Mouse (Mus musculus): ENCODE data around the gene Lrfn4. TPM values are rescaled to one million over a fixed set of nuclear protein-coding genes. Genes with fewer than 3 reads are reported as not detected.

Lrfn4 gene
- polyA plus RNA-seq, 1 experiment from 2014 or later = 46.6 TPM

DNA sequence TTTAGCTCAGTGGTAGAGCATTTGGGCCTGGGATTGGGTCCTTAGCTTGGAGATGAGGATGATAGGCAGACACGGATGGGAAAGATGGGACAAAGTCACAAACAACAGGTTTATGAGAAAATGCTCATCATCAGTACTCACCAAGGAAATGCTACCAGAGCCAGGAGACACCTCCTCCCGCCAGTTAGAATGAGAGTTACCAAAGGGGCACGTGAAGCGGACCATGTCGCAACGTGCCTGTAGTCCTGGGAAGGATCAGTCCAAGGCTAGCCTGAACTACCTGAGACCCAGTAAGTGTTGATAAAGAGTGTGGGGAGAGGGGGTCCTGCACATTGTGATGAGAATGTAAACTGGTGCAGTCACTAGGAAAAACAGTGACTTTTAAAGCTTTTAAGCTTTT, 44.7 kb downstream of the Lrfn4 start:
- in situ Hi-C loops (cut with MboI; ENCODE audit: low pct_unique_long_range_greater_than_20kb) = no loop called here
- ChIA-PET POLR2A (no interaction called here), CTCF (interaction anchor here (0.6 to 2.5 kb wide), 4 partner anchors 11 to 73 kb away, joined by 3 to 12 read pairs (median 6); partner anchors contain the start of gene 2010003K11Rik)
- ATAC-seq = no peak
- DNase-seq (ENCODE audit: low read depth, low spot score) = no peak
- no peaks in the 10 kb centered on the region for H3K27me3 ChIP-seq
- TF ChIP-seq CTCF (IDR thresholded peaks at IDR 0.05) = no peak

DNA sequence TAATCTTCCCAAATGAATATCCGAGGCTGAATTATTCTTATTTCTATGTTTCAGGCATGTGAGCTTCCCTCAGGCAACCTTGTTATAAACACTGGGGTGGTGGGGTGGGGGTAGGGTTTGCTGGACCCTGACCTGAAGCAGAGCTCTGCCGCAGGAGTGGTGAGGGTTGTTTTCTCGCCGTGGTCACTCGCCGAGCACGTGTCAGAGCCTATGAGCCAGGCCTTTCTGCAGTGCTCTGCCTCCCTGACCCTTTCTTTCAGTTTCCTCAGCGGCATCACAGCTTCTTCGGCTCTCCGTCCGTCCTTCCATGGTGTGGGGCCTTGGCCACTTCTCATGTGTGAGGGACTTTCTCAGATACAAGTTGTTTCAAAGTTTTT, 45.2 kb downstream of the Lrfn4 start:
- no peak for TF ChIP-seq CTCF (IDR thresholded peaks at IDR 0.05)
- no peak for ATAC-seq
- ChIA-PET POLR2A (no interaction called here), CTCF (interaction anchor here (2.5 kb wide), 1 partner anchor 12 kb away, joined by 12 read pairs; no protein-coding TSS in a partner anchor)
- no peaks in the 10 kb centered on the region for H3K27me3 ChIP-seq
- in situ Hi-C loops (cut with MboI; ENCODE audit: low pct_unique_long_range_greater_than_20kb) = no loop called here
- DNase-seq (ENCODE audit: low read depth, low spot score) = no peak

DNA sequence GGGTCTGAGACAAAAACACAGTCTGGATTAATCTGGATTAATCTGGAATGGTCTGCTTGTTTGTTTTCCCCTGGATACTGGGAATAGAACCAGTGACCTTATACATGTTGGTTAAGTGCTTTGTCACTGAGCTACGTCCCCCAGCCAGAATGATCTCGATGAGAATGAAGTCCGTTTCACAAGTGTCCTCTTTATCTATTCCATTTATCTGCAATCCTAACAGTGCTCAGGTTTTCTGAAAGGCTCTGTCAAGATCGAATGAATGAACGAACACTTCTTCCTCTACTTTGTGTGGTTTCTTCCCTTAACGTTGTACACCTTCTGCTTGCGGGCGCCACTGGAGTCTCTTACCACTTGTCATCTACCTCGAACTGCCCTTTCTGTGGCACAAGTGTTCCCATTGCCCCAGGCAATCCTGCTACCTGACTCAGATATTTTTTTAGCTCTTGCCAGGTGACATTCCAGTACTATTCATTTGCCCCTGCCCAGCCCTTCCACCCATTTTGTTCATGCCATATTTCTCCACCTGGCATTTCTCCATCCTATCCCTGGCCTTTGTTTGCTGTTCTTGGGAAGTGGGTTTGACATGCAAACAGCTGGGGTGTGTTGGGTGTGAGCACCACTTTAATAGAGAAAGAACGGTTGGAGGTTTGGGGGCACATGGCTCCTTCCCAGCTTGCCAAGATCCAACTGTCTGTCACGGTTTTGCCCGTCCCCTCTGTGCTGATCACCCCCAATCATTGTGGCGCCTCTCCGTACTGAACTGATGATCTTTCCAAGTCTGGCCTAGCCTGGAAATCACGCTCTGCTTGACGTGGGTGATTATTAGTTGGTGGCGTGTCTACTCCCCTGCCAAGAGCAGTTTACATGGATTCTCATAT, 45.9 kb downstream of the Lrfn4 start:
- H3K27me3 ChIP-seq = no peaks in the 10 kb centered on the region
- no peak for TF ChIP-seq CTCF (IDR thresholded peaks at IDR 0.05)
- DNase-seq (ENCODE audit: low read depth, low spot score) (no peak), ATAC-seq (no peak)
- CTCF ChIA-PET = interaction anchor here (2.5 kb wide), 1 partner anchor 12 kb away, joined by 12 read pairs; no protein-coding TSS in a partner anchor
- POLR2A ChIA-PET = no interaction called here
- in situ Hi-C loops (cut with MboI; ENCODE audit: low pct_unique_long_range_greater_than_20kb) = no loop called here

DNA sequence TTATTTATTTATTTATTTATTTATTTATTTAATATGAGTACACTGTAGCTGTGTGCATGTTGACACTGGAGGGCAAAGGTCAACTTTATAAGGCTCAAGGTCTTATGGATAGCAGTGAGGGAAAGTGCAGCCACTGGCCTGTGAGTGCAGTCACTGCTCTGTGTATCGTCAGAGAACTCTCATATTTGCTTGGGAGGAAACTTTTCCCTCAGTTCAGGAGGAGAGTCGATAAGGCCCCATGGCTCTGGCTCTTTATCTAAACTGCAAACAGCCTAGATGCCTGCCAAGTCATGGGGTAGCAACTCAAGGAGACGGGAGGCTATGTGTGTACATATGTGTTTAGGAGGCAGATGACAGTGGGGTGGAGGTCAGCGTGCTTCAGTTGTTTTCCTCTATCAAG, 46.6 kb downstream of the Lrfn4 start:
- ChIA-PET CTCF (no interaction called here), POLR2A (no interaction called here)
- ATAC-seq (no peak), DNase-seq (ENCODE audit: low read depth, low spot score) (no peak)
- H3K27me3 ChIP-seq = no peaks in the 10 kb centered on the region
- TF ChIP-seq CTCF (IDR thresholded peaks at IDR 0.05) = no peak
- in situ Hi-C loops (cut with MboI; ENCODE audit: low pct_unique_long_range_greater_than_20kb) = no loop called here

DNA sequence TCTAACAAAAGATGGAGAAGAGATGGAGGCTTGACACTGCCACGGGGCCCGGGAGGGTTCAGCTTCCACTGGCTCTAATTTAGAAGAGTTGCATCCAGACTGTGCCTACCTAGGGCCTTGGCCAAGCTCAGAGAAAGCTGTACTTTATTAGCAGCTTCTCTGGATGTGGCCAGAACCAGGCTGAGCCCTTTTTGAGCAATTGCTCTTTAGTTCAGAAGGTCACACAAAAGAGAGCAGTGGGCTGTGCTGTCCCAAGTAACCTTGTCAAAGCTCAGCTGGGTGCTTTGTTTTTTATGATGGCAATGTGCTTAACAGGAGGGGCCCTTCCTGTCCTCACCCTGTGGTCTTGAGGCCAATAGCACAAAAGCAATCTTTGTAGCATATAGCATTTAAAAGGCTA, 47.8 kb downstream of the Lrfn4 start:
- H3K27me3 ChIP-seq = no peaks in the 10 kb centered on the region
- TF ChIP-seq CTCF (IDR thresholded peaks at IDR 0.05) = no peak
- ATAC-seq = no peak
- ChIA-PET POLR2A (interaction anchor here (0.6 kb wide), 1 partner anchor 23 kb away, joined by 3 read pairs; no protein-coding TSS in a partner anchor), CTCF (interaction anchor here (1.2 to 1.4 kb wide), 2 partner anchors 21 to 71 kb away, joined by 3 to 4 read pairs; no protein-coding TSS in a partner anchor)
- no peak for DNase-seq (ENCODE audit: low read depth, low spot score)
- in situ Hi-C loops (cut with MboI; ENCODE audit: low pct_unique_long_range_greater_than_20kb) = no loop called here

DNA sequence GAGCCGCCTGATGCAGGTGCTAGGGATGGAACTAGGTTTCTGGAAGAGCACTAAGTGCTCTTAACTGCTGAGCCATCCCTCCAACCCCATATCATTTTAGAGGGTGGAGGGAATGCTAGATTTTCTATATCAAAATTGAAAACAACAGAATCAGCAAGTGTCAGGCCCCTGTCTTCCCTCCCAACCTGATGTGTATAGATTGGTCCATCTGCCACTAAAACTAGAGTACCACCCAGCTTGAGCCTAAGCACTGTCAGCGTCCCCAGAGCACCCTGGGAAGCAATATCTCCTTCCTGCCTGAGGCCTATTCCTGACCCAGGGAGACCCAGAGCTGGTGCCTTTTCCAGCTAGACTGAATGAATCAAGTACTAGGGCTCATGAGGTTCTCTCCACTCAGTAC, 48.6 kb downstream of the Lrfn4 start:
- in situ Hi-C loops (cut with MboI; ENCODE audit: low pct_unique_long_range_greater_than_20kb) = no loop called here

DNA sequence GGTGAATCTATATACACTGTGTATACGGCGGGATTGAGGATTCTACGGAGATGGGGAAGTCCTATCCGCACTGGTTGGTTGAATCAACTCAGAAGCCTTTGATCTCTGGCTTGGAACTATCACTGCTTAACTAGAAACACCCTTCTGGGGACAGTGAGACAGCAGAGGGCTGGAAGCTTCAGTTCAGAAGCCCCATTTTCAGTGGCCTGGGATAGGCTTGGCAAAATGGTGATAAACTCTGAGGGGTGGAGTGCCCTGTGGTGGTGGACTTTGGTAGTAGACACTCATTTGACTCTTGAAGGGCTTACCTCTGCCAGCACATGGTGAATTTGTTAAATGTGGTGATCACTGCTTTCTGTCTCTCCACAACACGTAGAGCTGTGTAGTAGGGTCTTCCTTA, 49.8 kb downstream of the Lrfn4 start:
- H3K27me3 ChIP-seq = no peaks in the 10 kb centered on the region
- DNase-seq (ENCODE audit: low read depth, low spot score) = no peak
- in situ Hi-C loops (cut with MboI; ENCODE audit: low pct_unique_long_range_greater_than_20kb) = no loop called here
- no peak for ATAC-seq
- ChIA-PET CTCF (interaction anchor here (0.8 kb wide), 1 partner anchor 10 kb away, joined by 3 read pairs; no protein-coding TSS in a partner anchor), POLR2A (no interaction called here)
- no peak for TF ChIP-seq CTCF (IDR thresholded peaks at IDR 0.05)

More for the DNA sequence above, 48.6 kb downstream of the Lrfn4 start:
- no peaks in the 10 kb centered on the region for H3K27me3 ChIP-seq
- no peak for TF ChIP-seq CTCF (IDR thresholded peaks at IDR 0.05)
- POLR2A ChIA-PET = interaction anchor here (0.6 kb wide), 2 partner anchors 11 to 24 kb away, joined by 3 read pairs; no protein-coding TSS in a partner anchor
- DNase-seq (ENCODE audit: low read depth, low spot score) (no peak), ATAC-seq (no peak)
- CTCF ChIA-PET = interaction anchor here (0.6 to 1.4 kb wide), 3 partner anchors 9 to 70 kb away, joined by 3 to 4 read pairs (median 3); no protein-coding TSS in a partner anchor

Other genes with a start within 250 kb of the Lrfn4 start
- 79.6 TPM for gene Kdm2a, start 217.4 kb downstream of the Lrfn4 start, polyA plus RNA-seq (2021)
- 108 TPM for gene Rhod, start 176.2 kb downstream of the Lrfn4 start, polyA plus RNA-seq (2021)
- 25.2 TPM for gene Syt12, start 138.2 kb downstream of the Lrfn4 start, polyA plus RNA-seq (2021)
- gene 2010003K11Rik, start 117.1 kb downstream of the Lrfn4 start, polyA plus RNA-seq (2021) = 0.05 TPM
- gene Pcx, start 105.2 kb downstream of the Lrfn4 start, polyA plus RNA-seq (2021) = 21.5 TPM
- 45.5 TPM for gene Rce1, start 10.0 kb upstream of the Lrfn4 start, polyA plus RNA-seq (2021)
- gene Gm960, start 83.0 kb upstream of the Lrfn4 start, polyA plus RNA-seq (2021) = 2.5 TPM
- 1.0 TPM for gene Sptbn2, start 95.5 kb upstream of the Lrfn4 start, polyA plus RNA-seq (2021)
- 19.3 TPM for gene Rbm4b, start 140.8 kb upstream of the Lrfn4 start, polyA plus RNA-seq (2021)
- gene Rbm4, start 178.2 kb upstream of the Lrfn4 start, polyA plus RNA-seq (2021) = 42.3 TPM
- gene Gm21992, start 195.9 kb upstream of the Lrfn4 start, polyA plus RNA-seq (2021) = 9.9 TPM
- gene Rbm14, start 196.0 kb upstream of the Lrfn4 start, polyA plus RNA-seq (2021) = 36.5 TPM
- gene Ccs, start 223.7 kb upstream of the Lrfn4 start, polyA plus RNA-seq (2021) = 133 TPM
- 0.26 TPM for gene Ccdc87, start 223.7 kb upstream of the Lrfn4 start, polyA plus RNA-seq (2021)
- gene Ctsf, start 239.5 kb upstream of the Lrfn4 start, polyA plus RNA-seq (2021) = 79.4 TPM